Mouse (Mus musculus) heart, adult 2 months (tissue): ENCODE measurements around the gene Dpysl5. TPM values are rescaled to one million over a fixed set of nuclear protein-coding genes. Genes with fewer than 3 reads are reported as not detected.

ENCODE experiments used
- DNase-seq, 2 experiments: peaks; one replicate each; pipeline ENCODE4 v3.0.0; 2021
- H3K27ac ChIP-seq: fragments of 200-600 bp; 2 replicates; pipeline ENCODE4 v1.8.1; 2022
- H3K27me3 ChIP-seq: fragments of 200-500 bp; 2 replicates; pipeline ENCODE4 v1.6.1; 2012; ENCODE audit warnings: mild to moderate bottlenecking, low read length, inconsistent platforms, mixed read lengths; ENCODE audit not compliant: control insufficient read depth, insufficient read depth
- H3K36me3 ChIP-seq: fragments of 200-500 bp; 2 replicates; pipeline ENCODE4 v1.6.1; 2012; ENCODE audit warnings: low read length, inconsistent platforms; ENCODE audit not compliant: control insufficient read depth, insufficient read depth
- H3K4me1 ChIP-seq: fragments of 200-500 bp; 2 replicates; pipeline ENCODE4 v1.6.1; 2011; ENCODE audit warnings: low read length; ENCODE audit not compliant: control insufficient read depth, insufficient read depth
- H3K4me3 ChIP-seq: fragments of 200-600 bp; 2 replicates; pipeline ENCODE4 v1.8.1; 2022
- H3K79me2 ChIP-seq: fragments of 200-500 bp; replicated peaks from 2 replicates; pipeline ENCODE4 v1.6.1; 2012; ENCODE audit warnings: mild to moderate bottlenecking, inconsistent platforms, low read length, moderate library complexity, mixed read lengths; ENCODE audit not compliant: control insufficient read depth, insufficient read depth
- H3K9ac ChIP-seq: fragments of 200-500 bp; 2 replicates; pipeline ENCODE4 v1.6.1; 2012; ENCODE audit warnings: low read depth, mild to moderate bottlenecking, control low read depth, inconsistent platforms, low read length, mixed read lengths
- CTCF ChIP-seq: fragments of 200-600 bp; IDR thresholded peaks from 2 replicates; pipeline ENCODE4 v1.8.1; 2022; ENCODE audit warnings: antibody characterized with exemption, mild to moderate bottlenecking, moderate library complexity
- EP300 ChIP-seq: fragments of 200-500 bp; IDR thresholded peaks from 2 replicates; pipeline ENCODE4 v1.6.1; 2011; ENCODE audit warnings: low read depth, low read length, control low read depth; ENCODE audit not compliant: insufficient read depth
- POLR2A ChIP-seq: fragments of 200-500 bp; IDR thresholded peaks from 2 replicates; pipeline ENCODE4 v1.6.1; 2011; ENCODE audit warnings: mild to moderate bottlenecking, low read depth, low read length, control low read depth; ENCODE audit not compliant: insufficient read depth
- WGBS: fragments of 180-500 bp; shearing (Covaris S2); methylation state at CpG from one replicate; pipeline ENCODE4 v1.1.7; 2018; 5-methylcytosine and 5-hydroxymethylcytosine counted together
- intact Hi-C: fragments of 180-260 bp; cut with DNase I; formaldehyde crosslinking; loops from one replicate; pipeline ENCODE4 v1.15.1; 2025
- polyA plus RNA-seq: library from polyadenylated mRNA; depleted of rRNA; stranded (reverse); fragments of >200 nt; gene quantifications from 2 replicates; pipeline ENCODE4 v1.2.3, GENCODE M21; 2012
- total RNA-seq, 2 experiments: library from RNA; stranded (reverse); gene quantifications; 2 replicates each; pipeline ENCODE4 v1.2.3; 2021

Dpysl5 gene
- total and polyA plus RNA-seq, 3 experiments = 0.61 to 1.3 (median 0.82) TPM

GRCm38 (mm10) chr5:30678722-30679296, 32.6 kb upstream of the Dpysl5 start:
- Histone ChIP-seq H3K9ac (no peak overlapping the region), H3K27me3 (no peaks in the 10 kb centered on the region), H3K27ac (no peak overlapping the region), H3K4me1 (no peaks in the 10 kb centered on the region), H3K36me3 (no peaks in the 10 kb centered on the region), H3K79me2 (no peaks in the 10 kb centered on the region), H3K4me3 (no peak overlapping the region)
- 96% methylated on average over 4 of the region's 4 CpGs for WGBS
- TF ChIP-seq CTCF (no peak), POLR2A (no peak), EP300 (no peak)
- no peak for DNase-seq
- intact Hi-C loops = no loop called here

GRCm38 (mm10) chr5:30679593-30679992, 31.8 kb upstream of the Dpysl5 start:
- Histone ChIP-seq H3K4me1 (no peaks in the 10 kb centered on the region), H3K9ac (no peak overlapping the region), H3K27ac (no peak overlapping the region), H3K36me3 (no peaks in the 10 kb centered on the region), H3K79me2 (no peaks in the 10 kb centered on the region), H3K27me3 (no peaks in the 10 kb centered on the region), H3K4me3 (no peak overlapping the region)
- DNase-seq = no peak
- no peak for TF ChIP-seq CTCF
- TF ChIP-seq EP300 = no peak
- TF ChIP-seq POLR2A = no peak
- intact Hi-C loops = no loop called here
- WGBS = 60% methylated on average over 5 of the region's 5 CpGs

- DNase-seq = no peak
- intact Hi-C loops = no loop called here
- 92% methylated on average over 5 of the region's 5 CpGs for WGBS
Observed at GRCm38 (mm10) chr5:30681970-30682369, 29.4 kb upstream of the Dpysl5 start.

GRCm38 (mm10) chr5:30682967-30683600, 28.3 kb upstream of the Dpysl5 start:
- intact Hi-C loops = loop anchor here (1.0 kb wide), 1 partner anchor 167 kb away; no protein-coding TSS in a partner anchor
- H3K36me3 ChIP-seq = no peaks in the 10 kb centered on the region
- no peaks in the 10 kb centered on the region for H3K4me1 ChIP-seq
- H3K4me3 ChIP-seq = no peak overlapping the region
- H3K27me3 ChIP-seq = no peaks in the 10 kb centered on the region
- H3K9ac ChIP-seq = no peak overlapping the region
- no peak for DNase-seq
- H3K79me2 ChIP-seq = no peaks in the 10 kb centered on the region
- TF ChIP-seq POLR2A (no peak), CTCF (peak; percentile 65), EP300 (no peak)
- H3K27ac ChIP-seq = no peak overlapping the region

More at GRCm38 (mm10) chr5:30681970-30682369, 29.4 kb upstream of the Dpysl5 start:
- no peaks in the 10 kb centered on the region for H3K4me1 ChIP-seq
- no peak overlapping the region for H3K4me3 ChIP-seq
- no peaks in the 10 kb centered on the region for H3K27me3 ChIP-seq
- no peak overlapping the region for H3K9ac ChIP-seq
- no peaks in the 10 kb centered on the region for H3K79me2 ChIP-seq
- H3K36me3 ChIP-seq = no peaks in the 10 kb centered on the region
- no peak overlapping the region for H3K27ac ChIP-seq
- no peak for TF ChIP-seq POLR2A

GRCm38 (mm10) chr5:30683993-30684392, 27.4 kb upstream of the Dpysl5 start:
- WGBS = 63% methylated on average over 3 of the region's 3 CpGs
- Histone ChIP-seq H3K27me3 (no peaks in the 10 kb centered on the region; the same call in 1 of the 2 replicates), H3K4me1 (no peaks in the 10 kb centered on the region), H3K4me3 (no peak overlapping the region), H3K36me3 (no peaks in the 10 kb centered on the region), H3K9ac (no peak overlapping the region), H3K79me2 (no peaks in the 10 kb centered on the region), H3K27ac (no peak overlapping the region)
- TF ChIP-seq POLR2A (no peak), CTCF (peak; percentile 63)
- intact Hi-C loops = loop anchor here (1.0 kb wide), 1 partner anchor 168 kb away; no protein-coding TSS in a partner anchor
- DNase-seq = no peak

- Histone ChIP-seq H3K9ac (no peak overlapping the region), H3K4me1 (no peaks in the 10 kb centered on the region), H3K4me3 (no peak overlapping the region), H3K79me2 (no peaks in the 10 kb centered on the region), H3K27me3 (no peaks in the 10 kb centered on the region; the same call in 1 of the 2 replicates), H3K27ac (no peak overlapping the region), H3K36me3 (no peaks in the 10 kb centered on the region)
- WGBS = 55% methylated on average over 3 of the region's 3 CpGs
- DNase-seq = no peak
- intact Hi-C loops = no loop called here
- TF ChIP-seq POLR2A (no peak), CTCF (peak; percentile 54), EP300 (no peak)
Observed at GRCm38 (mm10) chr5:30686781-30687180, 24.6 kb upstream of the Dpysl5 start.
